Mouse (Mus musculus) heart, postnatal 14 days (tissue): ENCODE results near the gene Tgfa. TPM values are rescaled to one million over a fixed set of nuclear protein-coding genes. Genes with fewer than 3 reads are reported as not detected.

Experiments
- DNase-seq, 2 experiments: peaks; one replicate each; pipeline ENCODE4 v3.0.0; 2021 to 2022
- intact Hi-C: fragments of 180-260 bp; cut with DNase I; formaldehyde crosslinking; loops from one replicate; pipeline ENCODE4 v1.15.1; 2025
- long read RNA-seq, 2 experiments: library from polyadenylated mRNA; stranded (forward); transcript quantifications; one replicate each; pipeline ENCODE4 v2.0.0; 2021
- total RNA-seq, 2 experiments: library from RNA; stranded (reverse); gene quantifications; 2 replicates each; pipeline ENCODE4 v1.2.3; 2021

The Tgfa gene
- total RNA-seq: 1 to 10 TPM; 1.3 to 1.4 TPM
- long read RNA-seq, experiment 1, full-length matches to known transcripts: 1 of 1 reads
- long read RNA-seq, experiment 1, partial matches to known transcripts: 0 of 1 reads
- long read RNA-seq, experiment 1, other reads (novel, unspliced or antisense): 0 of 1 reads
- long read RNA-seq, experiment 2, full-length matches to known transcripts: 1 of 1 reads
- long read RNA-seq, experiment 2, partial matches to known transcripts: 0 of 1 reads
- long read RNA-seq, experiment 2, other reads (novel, unspliced or antisense): 0 of 1 reads

- intact Hi-C loops: loop anchor here (5.0 kb wide), 1 partner anchor 167 kb away; no protein-coding TSS in a partner anchor
- DNase-seq: peak; percentile 58 to 65
Observed at GRCm38 (mm10) chr6:86194941-86195932, at the start of gene Tgfa. TSS of gene Tgfa (plus strand) at chr6:86195223.

GRCm38 (mm10) chr6:86148518-86148917, 46.5 kb upstream of the Tgfa start:
- no peak for DNase-seq
- intact Hi-C loops: no loop called here

GRCm38 (mm10) chr6:86149001-86149400, 46.0 kb upstream of the Tgfa start:
- DNase-seq: no peak
- intact Hi-C loops: no loop called here

GRCm38 (mm10) chr6:86152676-86153075, 42.3 kb upstream of the Tgfa start:
- intact Hi-C loops: no loop called here
- no peak for DNase-seq

- intact Hi-C loops: no loop called here
- DNase-seq: peak; percentile 11 to 22
Observed at GRCm38 (mm10) chr6:86153436-86153990, 41.5 kb upstream of the Tgfa start.

- intact Hi-C loops: no loop called here
- DNase-seq: no peak
Observed at GRCm38 (mm10) chr6:86154006-86154405, 41.0 kb upstream of the Tgfa start.

GRCm38 (mm10) chr6:86154481-86154880, 40.5 kb upstream of the Tgfa start:
- intact Hi-C loops: no loop called here
- no peak for DNase-seq

- intact Hi-C loops: no loop called here
- DNase-seq: peak in 1 of 2 experiments; percentile 31
Observed at GRCm38 (mm10) chr6:86157253-86158234, 37.5 kb upstream of the Tgfa start.

- DNase-seq: no peak
- intact Hi-C loops: no loop called here
Observed at GRCm38 (mm10) chr6:86160878-86161277, 34.1 kb upstream of the Tgfa start.

GRCm38 (mm10) chr6:86161586-86161985, 33.4 kb upstream of the Tgfa start:
- DNase-seq: no peak
- intact Hi-C loops: no loop called here

- no peak for DNase-seq
- intact Hi-C loops: no loop called here
Observed at GRCm38 (mm10) chr6:86164028-86164427, 31.0 kb upstream of the Tgfa start.

- DNase-seq: no peak
- intact Hi-C loops: no loop called here
Observed at GRCm38 (mm10) chr6:86166426-86166825, 28.6 kb upstream of the Tgfa start.

GRCm38 (mm10) chr6:86167851-86168250, 27.2 kb upstream of the Tgfa start:
- DNase-seq: no peak
- intact Hi-C loops: no loop called here

- no peak for DNase-seq
- intact Hi-C loops: no loop called here
Observed at GRCm38 (mm10) chr6:86169166-86169565, 25.9 kb upstream of the Tgfa start.

GRCm38 (mm10) chr6:86176236-86176635, 18.8 kb upstream of the Tgfa start:
- DNase-seq: no peak
- intact Hi-C loops: no loop called here

GRCm38 (mm10) chr6:86176721-86177120, 18.3 kb upstream of the Tgfa start:
- intact Hi-C loops: no loop called here
- no peak for DNase-seq

GRCm38 (mm10) chr6:86177331-86177982, 17.6 kb upstream of the Tgfa start:
- intact Hi-C loops: no loop called here
- no peak for DNase-seq

GRCm38 (mm10) chr6:86180617-86181016, 14.4 kb upstream of the Tgfa start:
- intact Hi-C loops: no loop called here
- DNase-seq: no peak

GRCm38 (mm10) chr6:86182016-86182415, 13.0 kb upstream of the Tgfa start:
- no peak for DNase-seq
- intact Hi-C loops: no loop called here
